Mouse (Mus musculus): ENCODE results near the gene Rassf7.

GRCm38 (mm10) chr7:141215880-141216733, 447 bp downstream of the Rassf7 start:
- TF ChIP-seq CTCF (IDR thresholded peaks at IDR 0.05; ENCODE audit: low read depth, low read length) = no peak
- TF ChIP-seq POLR2AphosphoS5 (IDR thresholded peaks at IDR 0.05; ENCODE audit: insufficient replicate concordance, low read depth, low read length) = no peak
- no peak for TF ChIP-seq TAL1 (conservative IDR thresholded peaks at IDR 0.05; ENCODE audit: low read depth, low read length)
- TF ChIP-seq GATA1 (IDR thresholded peaks at IDR 0.05; ENCODE audit: borderline replicate concordance, low read length) = no peak
- no peak for TF ChIP-seq GATA2 (IDR thresholded peaks at IDR 0.05; ENCODE audit: borderline replicate concordance, low read depth, low read length)

Data from G1E (cell line).